Mouse (Mus musculus): ENCODE results near the gene Stub1. TPM values are rescaled to one million over a fixed set of nuclear protein-coding genes. Genes with fewer than 3 reads are reported as not detected.

The Stub1 gene
- 303 and 330 TPM in 2 replicates for polyA plus RNA-seq (2015; fragmentation: Nextera tagmentation; extraction: Ambion mirVana)

- Histone ChIP-seq H3K4me3 (peak within 1 kb of the TSS; percentile 87), H3K4me1 (peaks cover 81% of the 10 kb centered on the region)
- under 1% methylated on average over 24 of the region's 24 CpGs for WGBS
These were observed at the start of gene Stub1 for GRCm38 (mm10) chr17:25833291-25833663. Stub1 (minus strand) TSS chr17:25833404.

GRCm38 (mm10) chr17:25882306-25882705 is 49.1 kb upstream of the Stub1 start:
- H3K4me2 ChIP-seq = no peak overlapping the region
- no peak overlapping the region; the same call in 1 of the 2 replicates for H3K27ac ChIP-seq
- ATAC-seq = no peak
- no peaks in the 10 kb centered on the region for H3K9me3 ChIP-seq (replicated peaks)
- peaks cover 16% of the 10 kb centered on the region for H3K4me1 ChIP-seq
- no peak overlapping the region for H3K4me3 ChIP-seq
- no peak overlapping the region for H3K9ac ChIP-seq
- peaks cover 64% of the 10 kb centered on the region for H3K36me3 ChIP-seq (ENCODE audit: poor library complexity, severe bottlenecking)
- 52% methylated on average over 5 of the region's 5 CpGs for WGBS
- no peaks in the 10 kb centered on the region for H3K27me3 ChIP-seq

More at GRCm38 (mm10) chr17:25833291-25833663, at the start of gene Stub1:
- H3K4me2 ChIP-seq = peak within 1 kb of the TSS; percentile 98
- no peak for ATAC-seq
- H3K27me3 ChIP-seq = no peaks in the 10 kb centered on the region
- no peaks in the 10 kb centered on the region for H3K9me3 ChIP-seq (replicated peaks)
- peak within 1 kb of the TSS; percentile 90 for H3K27ac ChIP-seq
- peaks cover 40% of the 10 kb centered on the region for H3K36me3 ChIP-seq (ENCODE audit: poor library complexity, severe bottlenecking)
- peak within 1 kb of the TSS; percentile 89 for H3K9ac ChIP-seq

GRCm38 (mm10) chr17:25881691-25882090 is 48.5 kb upstream of the Stub1 start:
- H3K4me3 ChIP-seq = no peak overlapping the region
- H3K27me3 ChIP-seq = no peaks in the 10 kb centered on the region
- no peak for ATAC-seq
- peaks cover 62% of the 10 kb centered on the region for H3K36me3 ChIP-seq (ENCODE audit: poor library complexity, severe bottlenecking)
- WGBS = 23% methylated on average over 4 of the region's 4 CpGs
- H3K4me2 ChIP-seq = no peak overlapping the region
- peak overlapping the region; percentile 52 for H3K27ac ChIP-seq
- peak overlapping the region; percentile 23; the same call in 1 of the 2 replicates for H3K9ac ChIP-seq
- peaks cover 21% of the 10 kb centered on the region for H3K4me1 ChIP-seq
- H3K9me3 ChIP-seq (replicated peaks) = no peaks in the 10 kb centered on the region

- Histone ChIP-seq H3K9me3 (replicated peaks) (no peaks in the 10 kb centered on the region), H3K36me3 (ENCODE audit: poor library complexity, severe bottlenecking) (peaks cover 62% of the 10 kb centered on the region), H3K27ac (peak overlapping the region; percentile 52), H3K4me3 (no peak overlapping the region), H3K9ac (peak overlapping the region; percentile 23; the same call in 1 of the 2 replicates), H3K4me1 (peaks cover 27% of the 10 kb centered on the region), H3K27me3 (no peaks in the 10 kb centered on the region), H3K4me2 (no peak overlapping the region)
- ATAC-seq = no peak
- WGBS = 5% methylated on average over 5 of the region's 5 CpGs
These were observed 47.9 kb upstream of the Stub1 start for GRCm38 (mm10) chr17:25880913-25881641.

- H3K4me3 ChIP-seq = no peak within 1 kb of the TSS
- H3K27ac ChIP-seq = peak within 1 kb of the TSS; percentile 52
- no peaks in the 10 kb centered on the region for H3K9me3 ChIP-seq (replicated peaks)
- H3K4me2 ChIP-seq = no peak within 1 kb of the TSS
- ATAC-seq = no peak
- H3K4me1 ChIP-seq = peaks cover 31% of the 10 kb centered on the region
- peaks cover 62% of the 10 kb centered on the region for H3K36me3 ChIP-seq (ENCODE audit: poor library complexity, severe bottlenecking)
- H3K9ac ChIP-seq = peak within 1 kb of the TSS; percentile 23; the same call in 1 of the 2 replicates
- WGBS = 24% methylated on average over 5 of the region's 5 CpGs
- no peaks in the 10 kb centered on the region for H3K27me3 ChIP-seq
These were observed 47.1 kb upstream of the Stub1 start, which contains the start of gene Wfikkn1 for GRCm38 (mm10) chr17:25880196-25880910. Wfikkn1 (minus strand) TSS chr17:25880858.

GRCm38 (mm10) chr17:25879750-25880149 is 46.5 kb upstream of the Stub1 start:
- H3K9me3 ChIP-seq (replicated peaks) = no peaks in the 10 kb centered on the region
- ATAC-seq = no peak
- WGBS = 72% methylated on average over 8 of the region's 8 CpGs
- H3K27me3 ChIP-seq = no peaks in the 10 kb centered on the region
- H3K9ac ChIP-seq = no peak overlapping the region
- H3K36me3 ChIP-seq (ENCODE audit: poor library complexity, severe bottlenecking) = peaks cover 58% of the 10 kb centered on the region
- no peak overlapping the region for H3K4me3 ChIP-seq
- H3K27ac ChIP-seq = no peak overlapping the region
- H3K4me2 ChIP-seq = no peak overlapping the region
- H3K4me1 ChIP-seq = peaks cover 31% of the 10 kb centered on the region

GRCm38 (mm10) chr17:25879261-25879660 is 46.1 kb upstream of the Stub1 start:
- Histone ChIP-seq H3K9ac (no peak overlapping the region), H3K27me3 (no peaks in the 10 kb centered on the region), H3K4me2 (no peak overlapping the region), H3K9me3 (replicated peaks) (no peaks in the 10 kb centered on the region), H3K27ac (no peak overlapping the region), H3K4me3 (no peak overlapping the region), H3K36me3 (ENCODE audit: poor library complexity, severe bottlenecking) (peaks cover 53% of the 10 kb centered on the region), H3K4me1 (peaks cover 32% of the 10 kb centered on the region)
- ATAC-seq = no peak
- WGBS = 38% methylated on average over 4 of the region's 4 CpGs

- H3K4me1 ChIP-seq = peaks cover 38% of the 10 kb centered on the region
- H3K36me3 ChIP-seq (ENCODE audit: poor library complexity, severe bottlenecking) = peaks cover 48% of the 10 kb centered on the region
- H3K9ac ChIP-seq = no peak overlapping the region
- H3K9me3 ChIP-seq (replicated peaks) = no peaks in the 10 kb centered on the region
- no peaks in the 10 kb centered on the region for H3K27me3 ChIP-seq
- 90% methylated on average over 19 of the region's 19 CpGs for WGBS
- H3K4me3 ChIP-seq = no peak overlapping the region
- no peak overlapping the region for H3K27ac ChIP-seq
- ATAC-seq = no peak
- H3K4me2 ChIP-seq = no peak overlapping the region
These were observed 45.5 kb upstream of the Stub1 start for GRCm38 (mm10) chr17:25878611-25879180.

- Histone ChIP-seq H3K9me3 (replicated peaks) (no peaks in the 10 kb centered on the region), H3K27ac (no peak overlapping the region), H3K4me1 (peaks cover 38% of the 10 kb centered on the region), H3K4me3 (no peak overlapping the region), H3K4me2 (no peak overlapping the region), H3K27me3 (no peaks in the 10 kb centered on the region), H3K9ac (no peak overlapping the region), H3K36me3 (ENCODE audit: poor library complexity, severe bottlenecking) (peaks cover 40% of the 10 kb centered on the region)
- 92% methylated on average over 32 of the region's 32 CpGs for WGBS
- no peak for ATAC-seq
These were observed 44.8 kb upstream of the Stub1 start for GRCm38 (mm10) chr17:25877741-25878610.

- ATAC-seq = no peak
These were observed 43.8 kb upstream of the Stub1 start for GRCm38 (mm10) chr17:25877025-25877424.

GRCm38 (mm10) chr17:25876347-25876915 is 43.2 kb upstream of the Stub1 start:
- 68% methylated on average over 10 of the region's 10 CpGs for WGBS
- H3K4me3 ChIP-seq = peak overlapping the region; percentile 68
- no peak for ATAC-seq

More at GRCm38 (mm10) chr17:25877025-25877424, 43.8 kb upstream of the Stub1 start:
- WGBS = 96% methylated on average over 3 of the region's 3 CpGs
- peak overlapping the region; percentile 89; the same call in 1 of the 2 replicates for H3K4me2 ChIP-seq
- H3K9ac ChIP-seq = no peak overlapping the region
- H3K9me3 ChIP-seq (replicated peaks) = no peaks in the 10 kb centered on the region
- no peak overlapping the region for H3K4me3 ChIP-seq
- H3K4me1 ChIP-seq = peaks cover 38% of the 10 kb centered on the region
- H3K27ac ChIP-seq = no peak overlapping the region
- H3K36me3 ChIP-seq (ENCODE audit: poor library complexity, severe bottlenecking) = peaks cover 31% of the 10 kb centered on the region
- H3K27me3 ChIP-seq = no peaks in the 10 kb centered on the region

More at GRCm38 (mm10) chr17:25876347-25876915, 43.2 kb upstream of the Stub1 start:
- Histone ChIP-seq H3K4me2 (peak overlapping the region; percentile 89), H3K27ac (peak overlapping the region; percentile 96; the same call in 1 of the 2 replicates), H3K9ac (peak overlapping the region; percentile 83), H3K36me3 (ENCODE audit: poor library complexity, severe bottlenecking) (peaks cover 26% of the 10 kb centered on the region), H3K9me3 (replicated peaks) (no peaks in the 10 kb centered on the region), H3K27me3 (no peaks in the 10 kb centered on the region), H3K4me1 (peaks cover 38% of the 10 kb centered on the region)
